Mouse (Mus musculus): ENCODE results near the gene Gm9747.
A peak's percentile ranks its signal among the peaks of the same experiment; 100 is the strongest.

Gene Gm9747

DNA sequence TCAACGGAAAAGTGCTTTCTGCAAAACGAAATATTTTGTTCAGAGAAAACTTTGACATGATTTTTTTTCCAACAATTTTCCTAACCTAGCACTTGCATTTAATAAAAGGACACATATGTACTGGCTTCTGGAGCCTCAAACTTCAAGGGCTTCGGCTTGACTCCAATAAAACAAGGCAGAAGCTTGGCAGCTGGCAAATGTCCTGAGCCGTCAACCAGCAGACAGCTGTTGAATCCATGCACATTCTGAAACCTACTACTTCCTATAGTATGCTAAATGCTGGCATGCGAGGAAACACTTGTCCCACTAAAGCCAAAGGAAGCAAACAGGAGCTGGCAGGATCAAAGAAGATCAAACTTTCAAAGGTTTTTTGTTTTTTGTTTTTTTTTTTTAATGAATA lies 24.5 kb downstream of the Gm9747 start:
- DNase-seq (ENCODE audit: low spot score), result no peak

DNA sequence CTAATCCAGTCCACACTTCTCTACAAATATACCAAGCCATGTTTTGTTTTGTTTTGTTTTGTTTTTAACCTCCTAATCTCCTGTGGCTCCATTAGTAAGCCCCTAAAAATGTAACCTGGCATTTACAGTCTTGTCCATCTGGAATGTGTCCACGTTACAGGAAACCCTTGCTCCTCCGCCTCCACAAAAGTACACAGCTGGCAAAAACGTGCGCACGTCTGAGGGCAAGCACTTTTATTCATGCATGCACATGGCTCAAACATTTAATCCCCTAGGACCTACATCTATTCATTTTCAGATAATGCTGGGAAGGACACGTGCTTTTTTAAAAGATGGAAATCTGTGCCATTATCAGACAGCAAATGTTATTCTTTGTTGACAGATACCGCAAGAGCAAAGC lies 25.4 kb downstream of the Gm9747 start:
- no peak for DNase-seq (ENCODE audit: low spot score)

DNA sequence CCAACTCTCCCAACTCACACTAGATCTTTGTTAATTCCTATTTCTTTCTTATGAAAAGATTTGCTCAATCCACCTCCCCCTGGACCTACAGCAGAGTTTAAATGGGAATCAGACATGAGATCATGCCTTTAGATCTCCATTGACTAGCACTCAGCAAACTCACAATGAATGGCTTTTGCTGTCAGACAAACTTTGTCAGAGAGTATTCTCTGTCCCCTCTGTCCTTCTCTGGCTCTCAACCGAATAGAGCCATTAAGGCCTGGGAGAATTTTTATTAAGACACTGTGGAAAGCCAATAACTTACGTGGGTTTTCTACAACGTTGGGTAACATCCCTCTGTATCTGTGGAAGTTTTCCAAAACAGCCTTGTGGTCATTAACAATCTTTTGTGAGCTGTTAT lies 27.1 kb downstream of the Gm9747 start:
- no peak for DNase-seq (ENCODE audit: low spot score)

DNA sequence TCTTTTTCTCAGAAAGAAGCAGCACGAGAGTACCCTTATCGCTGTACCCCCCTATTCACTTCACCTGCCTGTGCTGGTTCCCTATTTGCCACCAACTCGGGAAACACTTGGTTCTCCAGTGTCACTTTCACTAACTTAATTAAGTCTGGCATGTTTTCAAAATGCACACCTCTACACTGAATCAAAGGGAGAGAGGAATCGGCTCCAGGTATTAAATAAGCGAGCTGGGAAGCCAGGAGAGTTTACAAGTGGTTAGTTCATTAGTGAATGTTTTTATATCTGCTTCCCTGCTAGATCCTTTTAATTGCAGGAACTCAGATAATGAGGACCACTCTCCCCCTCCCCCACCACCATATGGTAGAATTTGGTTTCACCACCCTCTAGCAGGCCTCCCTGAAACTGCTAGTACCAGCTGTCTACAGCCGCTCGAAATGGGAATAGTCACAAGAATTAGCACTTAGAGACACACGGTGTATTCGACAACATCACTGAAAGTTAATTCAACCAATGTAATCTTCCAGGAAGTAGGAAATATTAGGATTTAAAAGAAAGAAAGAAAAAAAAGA lies 28.2 kb downstream of the Gm9747 start:
- DNase-seq (ENCODE audit: low spot score), result no peak

DNA sequence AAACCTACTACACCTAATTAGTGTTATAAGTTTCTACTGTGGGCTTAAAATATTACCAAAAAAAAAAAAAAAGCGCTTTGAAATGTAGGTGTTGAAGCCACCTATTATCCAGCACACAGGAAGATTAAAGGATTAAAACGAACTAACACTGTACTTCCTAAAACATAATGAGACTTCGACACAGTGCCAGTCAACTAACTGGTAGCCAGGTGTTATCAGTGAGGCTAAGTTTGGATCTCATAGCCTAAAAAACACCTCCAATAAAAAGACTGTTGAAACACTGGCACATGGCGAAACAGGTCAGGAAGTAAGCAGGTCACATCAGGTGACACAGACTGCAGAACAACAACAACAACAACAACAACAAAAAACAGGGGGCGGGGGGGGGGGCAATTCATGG lies 28.7 kb downstream of the Gm9747 start:
- DNase-seq (ENCODE audit: low spot score), result no peak

DNA sequence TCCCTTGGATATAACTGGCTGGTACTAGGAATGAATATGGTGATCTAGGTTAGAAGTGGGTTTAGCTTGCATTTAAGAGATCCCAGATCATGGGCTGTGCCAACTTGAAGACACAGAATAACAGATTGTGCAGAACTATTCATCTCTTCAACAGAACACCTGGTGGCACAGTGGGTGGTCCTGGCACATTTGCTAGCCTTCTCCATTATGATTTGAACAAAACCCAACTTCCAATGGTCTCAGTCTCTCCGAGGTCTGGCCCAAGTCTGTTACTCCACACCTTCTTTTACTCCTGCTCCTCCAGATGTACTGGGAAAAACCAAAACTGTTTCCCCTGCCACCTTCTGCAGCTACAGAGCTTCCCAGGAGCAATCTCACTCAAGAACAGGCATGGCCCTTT lies 29.4 kb downstream of the Gm9747 start:
- DNase-seq (ENCODE audit: low spot score), result no peak

DNA sequence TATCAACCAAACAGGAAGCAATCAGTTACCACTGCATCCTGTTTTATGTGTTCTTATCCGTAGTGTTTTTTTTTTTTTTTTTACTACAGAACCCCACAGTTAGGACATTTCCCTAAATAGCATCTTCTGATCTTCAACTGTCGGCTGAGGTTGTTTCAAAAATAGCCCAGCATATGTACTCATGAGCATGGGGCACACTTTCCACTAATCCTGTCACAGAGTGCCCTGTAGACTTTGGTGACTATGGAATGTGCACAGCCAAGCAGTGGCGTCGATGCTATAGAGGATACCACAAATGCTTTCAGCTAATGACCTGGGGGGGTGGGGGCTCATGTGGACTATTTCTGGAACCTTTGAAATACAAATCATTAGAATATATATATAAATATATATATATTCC lies 34.6 kb downstream of the Gm9747 start:
- DNase-seq (ENCODE audit: low spot score), result no peak

DNA sequence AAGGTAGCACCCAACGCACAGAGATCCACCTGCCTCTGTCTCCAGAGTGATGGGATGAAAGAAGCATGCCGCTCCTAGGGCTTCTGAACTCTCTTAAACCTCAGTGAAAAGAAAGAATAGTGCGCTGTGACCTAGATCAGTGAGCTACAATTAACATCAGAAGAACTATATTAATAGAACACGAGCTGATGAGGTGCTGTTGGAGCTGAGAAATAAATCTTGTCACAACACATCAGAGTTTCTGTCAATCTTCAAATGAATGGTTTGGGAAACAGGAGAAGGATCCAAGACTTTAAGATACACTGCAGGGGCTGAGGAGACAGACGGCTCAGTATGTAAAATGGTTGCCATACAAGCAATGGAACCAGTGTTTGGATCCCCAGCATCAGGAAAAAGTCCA lies 39.3 kb downstream of the Gm9747 start:
- DNase-seq (ENCODE audit: low spot score), result no peak

DNA sequence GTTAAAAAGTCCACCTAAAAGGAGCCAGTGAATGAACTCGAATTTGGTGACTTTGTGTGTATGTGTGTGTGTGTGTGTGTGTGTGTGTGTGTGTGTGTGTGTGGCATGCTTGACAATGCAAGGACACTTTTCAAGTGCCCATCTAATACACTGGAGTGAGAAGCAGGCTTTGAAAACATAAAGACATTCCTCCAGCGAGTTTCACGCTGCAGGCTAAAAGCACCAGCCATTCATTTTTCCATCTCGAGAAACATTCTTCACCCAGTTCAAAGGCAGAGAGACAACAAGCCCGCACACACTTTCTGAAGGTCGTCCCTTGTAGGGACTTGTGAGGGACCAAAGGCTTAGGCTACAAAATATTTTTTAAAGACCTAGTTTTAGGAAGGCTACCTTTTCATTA lies 40.6 kb downstream of the Gm9747 start:
- no peak for DNase-seq (ENCODE audit: low spot score)

DNA sequence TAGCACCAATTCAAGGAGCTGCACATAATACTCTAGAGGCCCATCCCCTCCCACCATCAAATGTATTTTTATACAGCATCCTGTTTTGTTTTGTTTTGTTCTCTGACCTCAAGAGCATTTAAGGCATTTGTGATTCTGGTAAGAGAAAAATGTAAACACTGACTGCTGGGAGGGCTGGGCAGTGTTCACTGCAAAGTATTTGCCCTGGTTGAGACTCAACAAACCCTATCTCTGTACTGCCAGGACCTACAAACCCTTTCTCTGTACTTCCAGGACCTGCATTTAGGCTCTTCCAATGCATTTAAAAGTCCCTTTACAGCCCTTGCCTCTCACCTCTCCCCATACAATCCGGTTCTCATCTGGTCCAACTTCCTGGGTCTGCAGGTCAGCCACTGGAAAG lies 41.4 kb downstream of the Gm9747 start:
- no peak for DNase-seq (ENCODE audit: low spot score)

DNA sequence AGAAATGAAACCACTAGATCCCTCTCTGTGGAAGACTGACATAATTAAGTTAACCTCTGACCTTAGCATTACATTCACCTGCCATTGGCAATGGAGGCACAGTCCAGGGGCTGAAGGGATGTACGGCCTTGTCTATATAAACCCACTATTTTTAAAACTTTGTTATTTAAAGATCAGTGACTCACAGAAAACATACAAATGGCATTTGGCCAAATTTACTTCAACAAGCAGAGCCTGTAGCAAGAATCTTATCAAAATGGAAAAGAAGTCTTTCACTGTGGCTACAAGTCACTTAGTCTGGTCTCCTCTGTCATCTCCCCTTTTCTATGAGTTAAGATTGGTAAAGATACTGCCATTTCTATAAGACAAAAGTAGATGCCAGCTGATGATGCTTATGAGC lies 46.9 kb downstream of the Gm9747 start:
- no peak for DNase-seq (ENCODE audit: low spot score)

DNA sequence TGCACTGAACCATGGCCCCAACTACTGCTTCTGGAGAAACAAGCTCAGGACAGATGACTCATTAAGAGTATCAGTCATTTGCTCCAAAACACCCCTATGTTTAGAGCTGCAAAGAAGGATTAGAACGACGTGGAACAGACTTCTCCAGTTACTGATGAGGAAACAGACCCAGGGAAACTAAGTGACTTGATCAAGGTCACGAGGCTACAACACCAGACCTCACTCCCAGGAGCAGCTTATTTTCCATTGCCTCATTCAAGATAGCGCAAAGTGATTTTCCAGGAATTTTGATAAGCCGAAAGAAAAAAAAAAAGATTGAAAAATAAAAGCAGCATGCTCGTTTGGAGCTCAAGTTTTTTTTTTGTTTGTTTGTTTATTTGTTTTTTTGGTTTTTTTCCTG lies 48.9 kb downstream of the Gm9747 start:
- DNase-seq (ENCODE audit: low spot score), result no peak

DNA sequence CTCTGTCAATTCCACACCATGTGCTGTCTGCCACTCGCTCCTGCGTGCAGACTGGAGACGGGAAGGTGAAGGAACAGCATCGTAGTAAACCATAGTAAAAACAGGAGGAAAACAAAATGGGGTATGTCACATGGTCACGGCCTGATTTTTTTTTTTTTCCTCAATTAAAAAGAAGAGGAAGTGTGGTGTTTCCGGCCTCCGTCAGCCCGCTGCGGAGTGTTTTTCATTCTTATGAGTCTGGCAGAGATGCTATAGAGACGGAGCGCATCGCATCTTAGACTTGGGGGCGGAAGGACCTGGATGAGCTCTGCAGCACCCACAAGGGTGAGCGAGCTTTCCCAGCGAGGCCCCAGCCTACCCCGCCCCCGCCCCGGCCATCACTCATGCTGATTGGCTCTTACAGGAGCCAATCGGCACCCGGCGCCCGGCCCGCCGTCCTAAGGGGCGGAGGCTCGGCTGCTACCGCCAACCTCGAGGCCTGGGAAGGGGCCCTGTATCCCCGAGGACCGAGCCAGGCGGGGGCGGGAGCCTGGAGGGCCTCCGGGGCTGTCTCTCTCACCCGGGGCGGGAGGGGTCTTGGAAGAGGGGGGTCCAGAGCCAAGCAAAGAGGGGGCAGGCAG lies 50.2 kb downstream of the Gm9747 start:
- DNase-seq (ENCODE audit: low spot score), result peak; percentile 93

DNA sequence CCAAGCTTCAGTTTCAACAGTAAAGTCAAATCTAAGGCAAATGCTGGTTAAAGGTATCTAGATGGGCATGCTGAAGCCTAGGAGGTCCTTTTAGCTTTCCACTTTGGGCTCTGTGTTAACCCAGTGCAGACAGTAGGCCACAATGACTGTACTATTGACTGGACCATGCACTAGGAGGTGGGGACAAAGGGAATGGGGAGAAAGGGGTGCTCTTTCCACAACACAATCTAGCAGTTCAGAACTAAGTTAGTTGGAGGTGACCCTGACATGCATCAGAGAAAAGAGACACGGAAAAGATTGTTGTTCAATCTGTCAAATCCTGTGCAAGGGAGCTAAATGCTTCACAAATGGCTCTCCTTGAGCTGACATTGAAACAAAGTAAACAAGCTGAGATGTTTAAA lies 51.0 kb downstream of the Gm9747 start:
- DNase-seq (ENCODE audit: low spot score), result no peak

DNA sequence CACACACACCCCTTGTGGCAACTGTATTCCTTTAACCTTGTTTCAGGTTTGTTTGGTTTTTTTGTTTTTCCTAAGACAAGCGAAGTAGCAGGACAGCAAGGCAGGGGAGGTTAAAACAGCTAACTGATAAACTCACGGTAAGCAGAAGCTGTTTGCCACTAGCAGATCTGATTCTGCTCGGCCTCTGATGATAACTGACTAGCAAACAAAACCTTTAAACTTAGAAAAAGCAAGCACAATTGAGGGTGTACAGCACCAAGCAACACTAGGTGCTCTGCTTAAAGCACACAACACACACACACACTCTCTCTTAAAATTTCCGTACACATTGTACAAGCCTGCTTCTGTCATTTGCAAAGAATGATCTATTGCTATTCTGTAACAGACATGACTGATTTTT lies 51.5 kb downstream of the Gm9747 start:
- no peak for DNase-seq (ENCODE audit: low spot score)
